Mouse (Mus musculus) adrenal gland, adult 10 weeks (tissue): Measurements from ENCODE around the gene P3h1. TPM values are rescaled to one million over a fixed set of nuclear protein-coding genes. Genes with fewer than 3 reads are reported as not detected.

Source experiments
- polyA plus RNA-seq: library from polyadenylated mRNA; stranded (reverse); fragments of 350-450 nt; fragmentation: Illumina TruSeq; extraction: RNeasy Lipid Tissue Mini Kit (QIAGEN cat#74804); gene quantifications from one replicate; pipeline ENCODE4 v1.2.3, GENCODE M21; 2014; ENCODE audit warnings: low read depth, low replicate concordance

P3h1 gene
- 32.2 TPM for polyA plus RNA-seq

DNA sequence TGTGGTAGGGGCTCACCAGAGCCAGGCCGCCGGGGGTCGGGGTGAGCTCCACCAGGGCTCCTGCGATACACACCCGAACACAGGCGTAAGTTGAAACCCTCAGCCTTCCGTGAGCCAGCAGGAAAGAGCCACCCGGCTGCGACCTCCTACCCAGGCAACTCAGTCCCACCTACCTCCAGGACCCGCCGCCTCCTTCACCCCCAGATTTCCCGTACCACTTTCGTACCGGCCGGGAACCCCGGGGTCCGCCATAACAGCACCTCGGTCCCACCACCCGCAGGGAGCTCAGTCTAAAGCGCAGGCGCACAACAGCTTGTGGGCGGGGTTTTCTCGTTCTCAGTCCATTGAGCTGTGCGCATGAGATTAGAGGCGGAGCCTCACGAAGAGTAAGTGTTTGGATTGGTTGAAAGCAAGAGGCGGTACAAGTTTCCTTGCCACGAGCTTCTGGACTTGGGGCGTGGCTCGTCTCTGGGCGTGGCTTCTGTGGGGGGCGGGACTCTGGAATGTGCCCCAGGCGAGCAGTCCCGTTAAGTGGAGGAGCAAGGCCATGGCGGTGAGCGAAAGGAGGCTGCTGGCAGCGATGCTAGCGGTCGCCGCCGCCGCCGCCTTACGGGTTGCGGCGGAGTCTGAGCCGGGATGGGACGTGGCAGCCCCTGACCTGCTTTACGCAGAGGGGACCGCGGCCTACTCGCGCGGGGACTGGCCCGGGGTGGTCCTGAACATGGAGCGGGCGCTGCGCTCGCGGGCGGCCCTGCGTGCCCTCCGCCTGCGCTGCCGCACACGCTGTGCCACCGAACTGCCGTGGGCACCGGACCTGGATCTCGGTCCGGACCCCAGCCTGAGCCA is at the start of gene P3h1, which contains the start of gene AU022252:
Gene P3h1 (plus strand): TSS at position 506 of the 846 bp plus-strand sequence.
Gene AU022252 (minus strand): TSS at position 303 of the 846 bp plus-strand sequence.

DNA sequence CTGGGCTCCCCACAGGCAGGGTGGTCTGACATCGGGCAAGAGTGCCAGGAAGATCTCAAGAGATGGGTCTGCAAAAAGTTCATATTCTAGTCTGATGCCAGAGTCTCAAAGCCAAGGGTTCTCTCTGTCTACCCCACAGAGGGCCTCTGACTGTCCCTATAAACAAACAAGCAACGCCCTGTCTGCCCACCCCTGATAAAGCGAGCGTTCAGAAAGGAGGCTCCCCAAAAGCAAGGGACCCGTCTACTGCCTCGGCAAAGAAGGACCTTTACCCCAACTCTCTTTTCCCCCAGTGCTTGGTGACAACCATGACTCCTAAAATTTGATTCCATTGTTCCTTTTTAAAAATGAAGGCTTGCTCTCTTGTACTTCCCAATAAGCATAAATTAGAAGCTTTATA is 42.9 kb upstream of the P3h1 start, which contains the start of gene Ermap:
Gene Ermap (minus strand): TSS at position 148 of the 400 bp plus-strand sequence.

DNA sequence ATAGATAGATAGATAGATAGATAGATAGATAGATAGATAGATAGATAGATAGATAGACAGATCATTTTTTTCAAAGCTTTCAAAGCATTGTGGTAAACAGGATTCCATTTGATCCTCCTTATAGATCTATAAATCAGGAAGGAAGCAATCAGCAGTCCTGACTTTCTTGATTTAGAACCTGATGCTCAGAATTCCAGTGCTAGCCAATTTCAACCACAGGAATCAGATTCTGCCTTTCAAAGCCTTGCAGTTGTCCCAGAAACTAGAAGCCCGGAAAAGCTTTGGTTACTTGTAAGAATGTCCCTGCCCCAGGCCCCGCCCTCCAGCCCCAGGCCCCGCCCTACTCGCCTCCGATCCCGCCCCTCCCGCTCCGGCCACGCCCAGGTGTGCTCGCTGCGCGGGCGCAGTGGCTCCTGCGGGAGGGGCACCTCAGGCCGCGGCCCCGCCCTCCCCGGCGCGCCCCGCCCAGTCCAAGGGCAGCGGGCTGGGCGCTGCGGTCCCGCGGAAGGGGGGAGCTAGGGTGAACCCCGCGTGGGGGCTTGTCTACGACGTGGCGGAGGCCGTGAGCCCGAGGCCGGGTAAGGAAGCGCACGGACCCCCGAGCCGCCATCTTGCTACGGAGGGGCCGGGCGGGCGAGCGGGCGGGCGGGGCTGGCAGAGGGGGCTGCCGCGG is 37.7 kb upstream of the P3h1 start, which contains the start of gene Svbp:
Gene Svbp (plus strand): TSS at position 398 of the 673 bp plus-strand sequence.

DNA sequence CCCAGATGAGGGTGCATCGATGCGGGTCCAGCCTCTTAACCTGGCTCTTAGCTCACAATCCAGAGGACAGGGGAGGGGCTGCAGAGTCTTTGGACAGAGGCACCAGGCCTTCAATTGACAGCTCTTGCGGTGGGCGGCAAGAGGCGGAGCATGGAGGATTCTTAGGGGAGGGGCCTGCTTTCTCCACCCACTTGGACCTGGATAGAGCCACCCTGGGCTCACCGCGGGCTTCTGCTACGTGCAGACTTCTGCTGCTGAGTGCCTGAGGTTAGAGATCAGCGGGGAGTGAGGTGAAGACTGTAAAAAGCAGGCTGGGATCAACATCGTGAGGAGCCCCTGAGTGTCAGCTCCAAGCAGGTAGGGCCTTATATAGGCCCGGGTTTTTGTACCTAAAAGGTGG is 14.5 kb upstream of the P3h1 start, which contains the start of gene Tmem269:
Gene Tmem269 (minus strand): TSS at position 49 of the 400 bp plus-strand sequence.

DNA sequence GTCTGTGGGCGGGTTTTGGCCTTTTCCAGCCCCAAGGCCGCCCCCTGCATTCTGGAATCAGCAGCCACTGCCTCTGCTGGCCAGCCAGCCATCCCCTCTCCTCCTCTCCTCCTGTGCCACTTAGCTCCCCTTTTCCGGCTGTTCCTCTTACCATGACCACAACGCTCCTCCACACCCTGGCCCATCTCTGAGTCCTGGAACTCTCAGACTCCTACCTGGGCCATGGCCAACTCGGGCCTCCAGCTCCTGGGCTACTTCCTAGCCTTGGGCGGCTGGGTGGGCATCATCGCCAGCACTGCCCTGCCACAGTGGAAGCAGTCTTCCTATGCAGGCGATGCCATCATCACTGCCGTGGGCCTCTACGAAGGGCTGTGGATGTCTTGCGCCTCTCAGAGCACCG is 22.6 kb downstream of the P3h1 start, which contains the start of gene Cldn19:
Gene Cldn19 (plus strand): TSS at position 64 of the 400 bp plus-strand sequence.

DNA sequence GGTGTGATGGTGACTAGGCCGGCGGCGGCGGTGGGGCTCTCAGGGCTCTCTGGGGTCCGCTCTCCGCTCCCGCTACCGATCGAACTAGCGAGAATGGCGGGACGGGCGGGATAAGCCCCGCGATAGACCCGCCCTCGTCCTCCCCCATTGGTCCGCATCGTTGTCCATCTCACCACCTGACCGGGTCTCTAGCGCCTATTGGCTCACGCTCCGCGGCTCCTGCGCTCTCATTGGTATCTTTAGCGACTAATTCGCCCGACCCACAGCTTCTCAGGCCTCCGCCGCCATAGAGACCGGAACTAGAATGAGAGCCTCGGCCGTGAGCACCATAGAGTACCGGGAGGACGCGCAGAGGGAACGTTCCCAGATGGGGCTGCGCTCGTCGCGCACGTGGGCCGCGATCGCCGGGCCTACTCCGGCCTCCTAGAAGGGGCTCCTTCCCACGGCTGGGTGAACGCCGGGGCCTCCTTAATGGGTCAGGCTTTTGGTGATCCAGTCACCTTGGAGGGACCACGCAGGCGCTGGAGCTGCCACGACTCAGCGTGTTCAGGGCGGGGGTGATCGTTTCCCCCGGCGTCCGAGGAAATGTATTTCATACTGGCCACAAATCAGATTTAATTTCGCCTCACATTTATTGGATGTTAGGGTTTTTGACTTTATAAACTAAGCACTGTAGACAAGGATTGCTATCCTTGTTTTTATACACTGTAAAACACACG is 61.9 kb downstream of the P3h1 start, which contains the start of gene Ybx1:
Gene Ybx1 (minus strand): TSS at position 190 of the 719 bp plus-strand sequence.

Other genes starting within 250 kb of the P3h1 start
- 5.1 TPM for gene Slc2a1, start 124.2 kb upstream of the P3h1 start, polyA plus RNA-seq
- gene Zfp691, start 58.7 kb upstream of the P3h1 start, polyA plus RNA-seq, result 0.87 TPM
- 0.17 TPM for gene Ermap, start 42.9 kb upstream of the P3h1 start, polyA plus RNA-seq
- gene Svbp, start 37.6 kb upstream of the P3h1 start, polyA plus RNA-seq, result 10.2 TPM
- gene Tmem269, start 14.7 kb upstream of the P3h1 start, polyA plus RNA-seq, result not detected
- gene AU022252, start 203 bp upstream of the P3h1 start, polyA plus RNA-seq, result 9.1 TPM
- not detected for gene Cldn19, start 22.5 kb downstream of the P3h1 start, polyA plus RNA-seq
- gene Ybx1, start 61.7 kb downstream of the P3h1 start, polyA plus RNA-seq, result 685 TPM
- 27.2 TPM for gene Ppih, start 87.6 kb downstream of the P3h1 start, polyA plus RNA-seq
- gene Ccdc30, start 182.6 kb downstream of the P3h1 start, polyA plus RNA-seq, result 28.7 TPM
- 82.8 TPM for gene Ppcs, start 189.5 kb downstream of the P3h1 start, polyA plus RNA-seq
- gene Zmynd12, start 189.9 kb downstream of the P3h1 start, polyA plus RNA-seq, result 5.2 TPM